Mouse (Mus musculus) left cerebral cortex, postnatal 25 days (tissue): Measurements from ENCODE around the gene 4930438A08Rik. TPM values are rescaled to one million over a fixed set of nuclear protein-coding genes. Genes with fewer than 3 reads are reported as not detected.
A peak's percentile ranks its signal among the peaks of the same experiment; 100 is the strongest.

Experiments
- DNase-seq, 2 experiments: peaks; one replicate each; pipeline ENCODE4 v3.0.0; 2022; ENCODE audit warnings: low spot score in 2 of 2, mixed read lengths in 1 of 2
- intact Hi-C: fragments of 180-260 bp; cut with DNase I; formaldehyde crosslinking; loops from one replicate; pipeline ENCODE4 v1.15.1; 2025
- total RNA-seq, 2 experiments: library from RNA; stranded (reverse); gene quantifications; 2 replicates each; pipeline ENCODE4 v1.2.3; 2021

4930438A08Rik gene
- total RNA-seq, 2 experiments from 2014 or later = not detected

DNA sequence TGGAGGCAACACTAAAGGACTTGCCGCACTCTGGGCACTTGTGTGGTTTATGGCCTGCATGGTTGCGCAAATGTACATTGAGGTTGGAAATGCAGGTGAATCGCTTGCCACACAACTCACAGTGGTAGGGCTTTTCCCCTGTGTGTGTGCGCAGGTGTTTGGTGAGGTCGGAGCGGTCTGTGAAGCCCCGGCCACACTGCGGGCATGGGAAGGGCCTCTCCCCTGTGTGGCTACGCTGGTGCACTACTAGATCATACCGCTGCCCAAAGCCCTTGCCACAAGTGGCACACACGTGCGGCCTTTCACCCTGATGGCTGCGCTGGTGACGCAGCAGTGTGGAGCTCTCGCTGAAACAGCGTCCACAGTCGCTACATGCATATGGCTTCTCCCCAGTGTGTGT lies 41.7 kb downstream of the 4930438A08Rik start:
- no peak for DNase-seq
- intact Hi-C loops = no loop called here

DNA sequence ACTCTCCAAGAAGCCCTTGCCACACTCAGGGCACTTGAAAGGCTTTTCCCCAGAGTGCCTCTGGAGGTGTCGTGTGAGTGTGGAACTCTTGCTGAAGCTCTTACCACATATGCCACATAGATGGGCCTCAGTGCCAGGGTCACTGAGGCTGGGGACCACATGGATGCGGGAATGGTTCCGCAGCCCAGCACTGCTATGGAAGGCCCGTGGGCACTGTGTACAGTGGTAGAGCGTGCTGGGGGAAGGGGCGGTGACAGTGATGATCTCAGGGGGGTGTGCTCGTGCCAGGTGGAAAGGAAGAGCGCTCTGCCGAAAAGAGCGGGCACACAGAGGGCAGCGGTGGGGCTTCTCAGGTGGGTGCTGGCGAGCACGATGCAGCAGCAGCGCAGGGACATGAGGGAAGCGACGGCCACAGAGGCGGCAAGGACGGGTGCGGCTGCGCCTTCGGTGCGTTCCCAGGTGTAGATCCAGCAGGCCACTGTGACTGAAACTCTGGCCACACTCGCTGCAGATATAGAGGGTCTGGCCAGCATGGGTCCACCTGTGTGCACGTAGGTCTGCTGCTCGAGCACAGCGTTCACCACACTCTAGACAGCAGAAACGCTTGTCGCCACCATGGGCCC lies 42.3 kb downstream of the 4930438A08Rik start:
- intact Hi-C loops = no loop called here
- DNase-seq = no peak

- peak; percentile 97 to 98 for DNase-seq
- intact Hi-C loops = no loop called here
These were observed 48.4 kb downstream of the 4930438A08Rik start for GRCm38 (mm10) chr11:58322824-58323569.

GRCm38 (mm10) chr11:58323570-58324340 lies 49.2 kb downstream of the 4930438A08Rik start:
- DNase-seq = no peak
- intact Hi-C loops = no loop called here

GRCm38 (mm10) chr11:58324614-58325229 lies 50.1 kb downstream of the 4930438A08Rik start:
- intact Hi-C loops = no loop called here
- no peak for DNase-seq

DNA sequence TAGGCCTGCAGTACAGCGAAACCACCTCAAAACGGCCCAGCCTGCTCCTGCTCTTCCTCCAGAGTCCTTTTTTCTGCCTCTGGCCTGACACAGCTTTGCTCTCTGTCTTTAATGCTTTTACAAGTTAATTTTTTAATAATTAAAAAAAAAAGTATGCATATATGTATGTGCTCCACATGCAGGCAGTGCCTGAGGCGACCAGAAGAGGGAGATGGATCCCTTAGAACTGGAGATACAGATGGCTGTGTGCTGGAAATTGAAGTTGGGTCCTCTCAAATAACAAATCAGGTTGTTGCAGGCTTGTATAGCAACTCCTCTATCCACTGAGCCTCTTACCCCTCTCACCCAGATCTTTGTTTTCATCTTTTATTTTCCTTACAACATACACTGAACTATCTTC lies 52.2 kb downstream of the 4930438A08Rik start:
- intact Hi-C loops = no loop called here
- no peak for DNase-seq

DNA sequence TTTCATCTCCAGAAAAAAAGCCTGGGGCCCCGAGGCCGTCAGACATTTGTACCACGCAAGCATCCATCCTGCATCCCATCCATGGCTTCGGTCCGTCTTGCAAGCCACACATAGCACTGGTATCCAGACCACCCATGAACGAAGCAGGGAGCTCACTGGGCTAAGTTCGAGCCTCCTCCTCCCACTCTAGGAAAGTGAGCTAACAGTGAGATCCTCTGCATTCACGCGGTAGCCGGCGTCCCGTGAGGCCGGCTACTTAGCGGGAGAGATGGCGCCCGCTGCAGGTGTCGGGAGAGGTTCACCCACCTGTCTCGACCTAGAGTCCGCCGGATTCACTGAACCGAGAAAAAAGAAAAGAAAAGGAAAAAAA lies 55.3 kb downstream of the 4930438A08Rik start:
- intact Hi-C loops = no loop called here
- no peak for DNase-seq

- intact Hi-C loops = no loop called here
- DNase-seq = peak; percentile 95 to 97
These were observed 55.9 kb downstream of the 4930438A08Rik start, which contains the start of the genes Zfp672 and Sh3bp5l for GRCm38 (mm10) chr11:58330276-58331148. Gene Zfp672 (minus strand): TSS chr11:58330339. Gene Sh3bp5l (plus strand): TSS chr11:58330724.

- no peak for DNase-seq
- intact Hi-C loops = no loop called here
These were observed 56.5 kb downstream of the 4930438A08Rik start for GRCm38 (mm10) chr11:58331149-58331495.

- intact Hi-C loops = no loop called here
- DNase-seq = no peak
These were observed 56.9 kb downstream of the 4930438A08Rik start for GRCm38 (mm10) chr11:58331546-58331945.

GRCm38 (mm10) chr11:58334746-58335145 lies 60.1 kb downstream of the 4930438A08Rik start:
- no peak for DNase-seq
- intact Hi-C loops = no loop called here

Other genes with a start within 250 kb of the 4930438A08Rik start
- gene Gm12248, start 181.7 kb upstream of the 4930438A08Rik start, total RNA-seq = not detected
- 10 to 100 TPM; 53.3 to 54.6 TPM for gene Cnot8, start 170.6 kb upstream of the 4930438A08Rik start, total RNA-seq
- gene Gemin5, start 106.3 kb upstream of the 4930438A08Rik start, total RNA-seq = 10 to 100 TPM; 16.5 to 18.1 TPM
- gene Mrpl22, start 103.1 kb upstream of the 4930438A08Rik start, total RNA-seq = 10 to 100 TPM; 33.9 to 35.5 TPM
- 1 to 10 TPM; 2.5 to 3.2 TPM for gene Igtp, start 75.2 kb upstream of the 4930438A08Rik start, total RNA-seq
- gene Irgm2, start 75.2 kb upstream of the 4930438A08Rik start, total RNA-seq = 1 to 10 TPM; 1.8 to 2.8 TPM
- gene Zfp692, start 32.3 kb downstream of the 4930438A08Rik start, total RNA-seq = 10 to 100 TPM; 20.9 to 24.2 TPM
- gene Zfp672, start 55.5 kb downstream of the 4930438A08Rik start, total RNA-seq = 10 to 100 TPM; 47.2 to 52.2 TPM
- 10 to 100 TPM; 62.2 to 62.5 TPM for gene Sh3bp5l, start 55.9 kb downstream of the 4930438A08Rik start, total RNA-seq
- not detected for gene Lypd8, start 104.2 kb downstream of the 4930438A08Rik start, total RNA-seq
- gene 1810065E05Rik, start 146.3 kb downstream of the 4930438A08Rik start, total RNA-seq = not detected
- gene Gm12253, start 157.8 kb downstream of the 4930438A08Rik start, total RNA-seq = not detected
- gene Lypd9, start 178.1 kb downstream of the 4930438A08Rik start, total RNA-seq = not detected
- gene Olfr30, start 187.5 kb downstream of the 4930438A08Rik start, total RNA-seq = not detected
- not detected for gene Olfr332, start 217.8 kb downstream of the 4930438A08Rik start, total RNA-seq
- not detected for gene Olfr331, start 227.8 kb downstream of the 4930438A08Rik start, total RNA-seq